Mouse (Mus musculus) intestine, embryonic 15.5 days (tissue): ENCODE results near the gene Soat2. TPM values are rescaled to one million over a fixed set of nuclear protein-coding genes. Genes with fewer than 3 reads are reported as not detected.

Experiments
- ATAC-seq: fragments of 200-750 bp; cut with Nextera tagmentation; 2 replicates; pipeline ENCODE4 v1.8.0; 2017; ENCODE audit warnings: moderate TSS enrichment, moderate library complexity
- H3K27ac ChIP-seq: fragments of 300-500 bp; sonication (generic); 2 replicates; pipeline ENCODE4 v1.5.1; 2015; ENCODE audit warnings: mild to moderate bottlenecking, inconsistent platforms
- H3K27me3 ChIP-seq: fragments of 300-500 bp; sonication (generic); replicated peaks from 2 replicates; pipeline ENCODE4 v1.6.1; 2015; ENCODE audit warnings: inconsistent platforms
- H3K36me3 ChIP-seq: fragments of 300-500 bp; sonication (generic); 2 replicates; pipeline ENCODE4 v1.6.1; 2015; ENCODE audit warnings: inconsistent platforms
- H3K4me1 ChIP-seq: fragments of 300-500 bp; sonication (generic); replicated peaks from 2 replicates; pipeline ENCODE4 v1.6.1; 2015; ENCODE audit warnings: inconsistent platforms
- H3K4me2 ChIP-seq: fragments of 300-500 bp; sonication (generic); replicated peaks from 2 replicates; pipeline ENCODE4 v1.6.1; 2015; ENCODE audit warnings: mild to moderate bottlenecking, inconsistent platforms
- H3K4me3 ChIP-seq: fragments of 300-500 bp; sonication (generic); replicated peaks from 2 replicates; pipeline ENCODE4 v1.5.1; 2015; ENCODE audit warnings: inconsistent platforms
- H3K9ac ChIP-seq: fragments of 300-500 bp; sonication (generic); 2 replicates; pipeline ENCODE4 v1.6.1; 2015; ENCODE audit warnings: inconsistent platforms
- H3K9me3 ChIP-seq: fragments of 300-500 bp; sonication (generic); 2 replicates; pipeline ENCODE4 v1.6.1; 2016; ENCODE audit warnings: inconsistent platforms
- WGBS: fragments of 180-500 bp; shearing (Covaris S2); methylation state at CpG from one replicate; pipeline ENCODE4 v1.1.7; 2015; 5-methylcytosine and 5-hydroxymethylcytosine counted together
- polyA plus RNA-seq: library from polyadenylated mRNA; unstranded; fragments of >200 nt; fragmentation: Nextera tagmentation; extraction: Ambion mirVana; gene quantifications from 2 replicates; pipeline ENCODE4 v1.2.1, GENCODE M21; 2015

The Soat2 gene
- polyA plus RNA-seq, 1 experiment from 2014 or later = 12.0 TPM

GRCm38 (mm10) chr15:102107689-102108573 lies 42.4 kb upstream of the Soat2 start:
- Histone ChIP-seq H3K4me2 (peak overlapping the region; percentile 65; the same call in 1 of the 2 replicates), H3K27ac (no peak overlapping the region), H3K9ac (no peak overlapping the region), H3K27me3 (no peaks in the 10 kb centered on the region), H3K9me3 (no peaks in the 10 kb centered on the region), H3K36me3 (peaks cover 23% of the 10 kb centered on the region), H3K4me3 (no peak overlapping the region), H3K4me1 (peaks cover 46% of the 10 kb centered on the region)
- no peak for ATAC-seq
- WGBS = 45% methylated on average over 13 of the region's 13 CpGs

GRCm38 (mm10) chr15:102108651-102109525 lies 41.4 kb upstream of the Soat2 start:
- no peaks in the 10 kb centered on the region for H3K27me3 ChIP-seq
- H3K9me3 ChIP-seq = no peaks in the 10 kb centered on the region
- WGBS = 50% methylated on average over 18 of the region's 18 CpGs
- H3K36me3 ChIP-seq = peaks cover 31% of the 10 kb centered on the region
- H3K4me3 ChIP-seq = no peak overlapping the region
- H3K27ac ChIP-seq = no peak overlapping the region
- no peak overlapping the region for H3K4me2 ChIP-seq
- peaks cover 41% of the 10 kb centered on the region for H3K4me1 ChIP-seq
- H3K9ac ChIP-seq = no peak overlapping the region
- ATAC-seq = peak; percentile 26

GRCm38 (mm10) chr15:102110271-102110670 lies 40.1 kb upstream of the Soat2 start:
- peaks cover 31% of the 10 kb centered on the region for H3K36me3 ChIP-seq
- H3K9ac ChIP-seq = no peak overlapping the region
- H3K4me1 ChIP-seq = peaks cover 30% of the 10 kb centered on the region
- ATAC-seq = no peak
- no peak overlapping the region for H3K4me2 ChIP-seq
- no peaks in the 10 kb centered on the region for H3K27me3 ChIP-seq
- H3K27ac ChIP-seq = no peak overlapping the region
- no peak overlapping the region for H3K4me3 ChIP-seq
- 86% methylated on average over 7 of the region's 7 CpGs for WGBS
- no peaks in the 10 kb centered on the region for H3K9me3 ChIP-seq

GRCm38 (mm10) chr15:102110701-102111494 lies 39.4 kb upstream of the Soat2 start:
- ATAC-seq = no peak
- no peaks in the 10 kb centered on the region for H3K27me3 ChIP-seq
- no peak overlapping the region for H3K9ac ChIP-seq
- no peak overlapping the region for H3K4me3 ChIP-seq
- no peak overlapping the region for H3K27ac ChIP-seq
- 72% methylated on average over 29 of the region's 29 CpGs for WGBS
- H3K36me3 ChIP-seq = peaks cover 37% of the 10 kb centered on the region
- peaks cover 25% of the 10 kb centered on the region for H3K4me1 ChIP-seq
- H3K9me3 ChIP-seq = no peaks in the 10 kb centered on the region
- H3K4me2 ChIP-seq = no peak overlapping the region

- Histone ChIP-seq H3K9ac (no peak overlapping the region), H3K4me2 (no peak overlapping the region), H3K27ac (no peak overlapping the region), H3K36me3 (peaks cover 39% of the 10 kb centered on the region), H3K9me3 (no peaks in the 10 kb centered on the region), H3K4me1 (peaks cover 24% of the 10 kb centered on the region), H3K27me3 (no peaks in the 10 kb centered on the region), H3K4me3 (no peak overlapping the region)
- 80% methylated on average over 11 of the region's 11 CpGs for WGBS
- no peak for ATAC-seq
Observed at GRCm38 (mm10) chr15:102111495-102111829, 38.9 kb upstream of the Soat2 start.

GRCm38 (mm10) chr15:102112181-102112580 lies 38.1 kb upstream of the Soat2 start:
- Histone ChIP-seq H3K27me3 (no peaks in the 10 kb centered on the region), H3K4me3 (no peak overlapping the region), H3K9me3 (no peaks in the 10 kb centered on the region), H3K4me2 (no peak overlapping the region), H3K27ac (no peak overlapping the region), H3K9ac (no peak overlapping the region), H3K4me1 (peaks cover 22% of the 10 kb centered on the region), H3K36me3 (peaks cover 45% of the 10 kb centered on the region)
- ATAC-seq = no peak
- 94% methylated on average over 6 of the region's 6 CpGs for WGBS

GRCm38 (mm10) chr15:102112827-102113226 lies 37.5 kb upstream of the Soat2 start:
- WGBS = 80% methylated on average over 8 of the region's 8 CpGs
- Histone ChIP-seq H3K9ac (no peak overlapping the region), H3K4me1 (peaks cover 19% of the 10 kb centered on the region), H3K9me3 (no peaks in the 10 kb centered on the region), H3K4me3 (no peak overlapping the region), H3K36me3 (peaks cover 48% of the 10 kb centered on the region), H3K27me3 (no peaks in the 10 kb centered on the region), H3K27ac (no peak overlapping the region), H3K4me2 (no peak overlapping the region)
- ATAC-seq = no peak

- 84% methylated on average over 4 of the region's 4 CpGs for WGBS
- no peaks in the 10 kb centered on the region for H3K9me3 ChIP-seq
- H3K4me2 ChIP-seq = no peak overlapping the region
- H3K4me1 ChIP-seq = peaks cover 16% of the 10 kb centered on the region
- H3K9ac ChIP-seq = no peak overlapping the region
- H3K4me3 ChIP-seq = no peak overlapping the region
- H3K36me3 ChIP-seq = peaks cover 48% of the 10 kb centered on the region
- no peak overlapping the region for H3K27ac ChIP-seq
- no peaks in the 10 kb centered on the region for H3K27me3 ChIP-seq
- ATAC-seq = no peak
Observed at GRCm38 (mm10) chr15:102113674-102114073, 36.7 kb upstream of the Soat2 start.

- Histone ChIP-seq H3K4me3 (no peak overlapping the region), H3K27me3 (no peaks in the 10 kb centered on the region), H3K36me3 (peaks cover 52% of the 10 kb centered on the region), H3K4me2 (no peak overlapping the region), H3K4me1 (peaks cover 11% of the 10 kb centered on the region; the same call in 1 of the 2 replicates), H3K27ac (no peak overlapping the region), H3K9ac (no peak overlapping the region), H3K9me3 (no peaks in the 10 kb centered on the region)
- ATAC-seq = no peak
- WGBS = 80% methylated on average over 7 of the region's 7 CpGs
Observed at GRCm38 (mm10) chr15:102114651-102115260, 35.6 kb upstream of the Soat2 start.

GRCm38 (mm10) chr15:102115731-102116231 lies 34.5 kb upstream of the Soat2 start:
- H3K36me3 ChIP-seq = peaks cover 46% of the 10 kb centered on the region

GRCm38 (mm10) chr15:102116753-102117415 lies 33.4 kb upstream of the Soat2 start:
- no peak overlapping the region for H3K4me2 ChIP-seq
- no peaks in the 10 kb centered on the region for H3K9me3 ChIP-seq
- H3K4me3 ChIP-seq = no peak overlapping the region
- no peak; the same call in 1 of the 2 replicates for ATAC-seq
- H3K27ac ChIP-seq = peak overlapping the region; percentile 27; the same call in 1 of the 2 replicates
- H3K36me3 ChIP-seq = peaks cover 49% of the 10 kb centered on the region
- H3K9ac ChIP-seq = no peak overlapping the region
- WGBS = 72% methylated on average over 11 of the region's 11 CpGs
- no peaks in the 10 kb centered on the region for H3K27me3 ChIP-seq
- H3K4me1 ChIP-seq = peaks cover 11% of the 10 kb centered on the region; the same call in 1 of the 2 replicates

More at GRCm38 (mm10) chr15:102115731-102116231, 34.5 kb upstream of the Soat2 start:
- H3K4me1 ChIP-seq = peaks cover 11% of the 10 kb centered on the region; the same call in 1 of the 2 replicates
- peak; percentile 69 for ATAC-seq
- H3K4me3 ChIP-seq = no peak overlapping the region
- no peaks in the 10 kb centered on the region for H3K27me3 ChIP-seq
- WGBS = 72% methylated on average over 9 of the region's 9 CpGs
- H3K27ac ChIP-seq = peak overlapping the region; percentile 23; the same call in 1 of the 2 replicates
- no peaks in the 10 kb centered on the region for H3K9me3 ChIP-seq
- H3K9ac ChIP-seq = no peak overlapping the region
- H3K4me2 ChIP-seq = no peak overlapping the region
